Mouse (Mus musculus) forebrain, postnatal 0 days (tissue): Measurements from ENCODE around the gene Etv5. TPM values are rescaled to one million over a fixed set of nuclear protein-coding genes. Genes with fewer than 3 reads are reported as not detected.
"Not testable (repeated sequence)": the region's sequence is repeated elsewhere in the genome, so short reads cannot be mapped to it uniquely, and the experiment has no call there.

Experiments
- ATAC-seq: fragments of 200-750 bp; cut with Nextera tagmentation; 2 replicates; pipeline ENCODE4 v1.8.0; 2017; ENCODE audit warnings: mild to moderate bottlenecking, moderate library complexity
- DNase-seq: peaks from one replicate; pipeline ENCODE4 v3.0.0-alpha.2; 2015
- H3K27ac ChIP-seq: fragments of 300-500 bp; sonication (generic); 2 replicates; pipeline ENCODE4 v1.5.1; 2014; ENCODE audit warnings: low read depth, mild to moderate bottlenecking, antibody characterized with exemption, low read length, moderate library complexity, mixed read lengths
- H3K27me3 ChIP-seq: fragments of 300-500 bp; sonication (generic); 2 replicates; pipeline ENCODE4 v1.6.1; 2014; ENCODE audit warnings: mild to moderate bottlenecking, low read length, mixed read lengths; ENCODE audit not compliant: insufficient read depth
- H3K36me3 ChIP-seq: fragments of 300-500 bp; sonication (generic); 2 replicates; pipeline ENCODE4 v1.6.1; 2014; ENCODE audit warnings: mild to moderate bottlenecking, moderate library complexity; ENCODE audit not compliant: insufficient read depth
- H3K4me1 ChIP-seq: fragments of 300-500 bp; sonication (generic); 2 replicates; pipeline ENCODE4 v1.6.1; 2014; ENCODE audit warnings: antibody characterized with exemption; ENCODE audit not compliant: insufficient read depth
- H3K4me2 ChIP-seq: fragments of 300-500 bp; sonication (generic); 2 replicates; pipeline ENCODE4 v1.6.1; 2014; ENCODE audit warnings: low read depth, mild to moderate bottlenecking, moderate library complexity
- H3K4me3 ChIP-seq: fragments of 300-500 bp; sonication (generic); 2 replicates; pipeline ENCODE4 v1.5.1; 2014; ENCODE audit warnings: low read depth, low read length, mixed read lengths
- H3K9ac ChIP-seq: fragments of 300-500 bp; sonication (generic); 2 replicates; pipeline ENCODE4 v1.6.1; 2014; ENCODE audit warnings: mild to moderate bottlenecking
- H3K9me3 ChIP-seq: fragments of 300-500 bp; sonication (generic); 2 replicates; pipeline ENCODE4 v1.6.1; 2016; ENCODE audit warnings: low read length
- CTCF ChIP-seq: sonication (generic); IDR thresholded peaks from 2 replicates; pipeline ENCODE4 v1.5.1; 2016; ENCODE audit warnings: antibody characterized with exemption, control low read depth, low read depth
- WGBS: fragments of 180-500 bp; shearing (Covaris S2); extraction: QIAGEN DNeasy Blood & Tissue Kit; methylation state at CpG from one replicate; pipeline ENCODE4 v1.1.7; 2014; 5-methylcytosine and 5-hydroxymethylcytosine counted together
- polyA plus RNA-seq: library from polyadenylated mRNA; unstranded; fragments of >200 nt; fragmentation: Nextera tagmentation; extraction: Ambion mirVana; gene quantifications from 2 replicates; pipeline ENCODE4 v1.2.1, GENCODE M21; 2015
- total RNA-seq: library from RNA; depleted of rRNA; stranded (reverse); fragments of >200 nt; gene quantifications from 2 replicates; pipeline ENCODE4 v1.2.3, GENCODE M21; 2014

The Etv5 gene
- total and polyA plus RNA-seq, 2 experiments from 2014 or later = 28.6 to 37.4 TPM

DNA sequence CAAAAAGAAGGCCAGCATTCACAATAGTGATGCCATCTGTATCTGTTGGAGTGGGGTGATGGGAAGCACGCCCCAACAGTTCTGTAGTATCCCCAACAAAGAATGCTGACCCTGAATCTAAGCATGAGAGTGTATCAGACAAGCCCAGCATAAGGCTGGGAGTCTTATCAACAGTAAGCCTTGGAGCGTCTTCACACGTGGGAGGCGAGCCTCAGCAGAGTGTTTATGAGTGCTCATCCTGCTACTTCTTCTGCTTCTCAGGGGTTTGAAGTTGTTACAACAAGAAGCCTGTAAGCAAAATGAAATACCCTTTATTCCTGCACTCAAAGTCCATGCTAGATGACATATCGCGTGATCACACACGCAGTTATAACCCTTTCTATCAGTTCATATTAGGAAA, 72.4 kb downstream of the Etv5 start:
- Histone ChIP-seq H3K4me3 (no peak overlapping the region), H3K4me1 (no peaks in the 10 kb centered on the region), H3K27ac (no peak overlapping the region), H3K4me2 (no peak overlapping the region), H3K9me3 (no peaks in the 10 kb centered on the region), H3K27me3 (no peaks in the 10 kb centered on the region), H3K36me3 (no peaks in the 10 kb centered on the region), H3K9ac (no peak overlapping the region)
- DNase-seq (no peak), ATAC-seq (no peak)
- TF ChIP-seq CTCF = no peak
- 89% methylated on average over 7 of the region's 7 CpGs for WGBS

DNA sequence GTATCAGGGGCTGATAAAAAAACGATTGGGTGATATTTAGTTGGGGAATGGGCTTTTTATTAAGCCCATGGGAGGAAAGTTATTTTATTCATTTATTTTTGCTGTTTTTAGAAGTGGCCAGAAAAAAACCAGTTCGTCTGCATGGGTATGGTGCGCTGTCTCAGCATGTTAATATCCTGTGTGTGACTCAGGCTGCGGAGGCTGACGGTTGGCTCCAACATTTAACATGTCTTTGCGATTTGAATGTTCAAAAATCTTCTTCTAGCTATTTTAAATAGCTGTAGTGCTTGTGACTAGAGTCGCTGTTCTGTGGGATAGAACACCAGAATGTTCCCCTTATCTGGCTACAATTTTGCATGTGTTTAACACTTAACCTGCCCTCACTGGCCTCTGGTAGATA, 73.5 kb downstream of the Etv5 start:
- whole genome bisulfite sequencing = 70% methylated on average over 7 of the region's 7 CpGs

DNA sequence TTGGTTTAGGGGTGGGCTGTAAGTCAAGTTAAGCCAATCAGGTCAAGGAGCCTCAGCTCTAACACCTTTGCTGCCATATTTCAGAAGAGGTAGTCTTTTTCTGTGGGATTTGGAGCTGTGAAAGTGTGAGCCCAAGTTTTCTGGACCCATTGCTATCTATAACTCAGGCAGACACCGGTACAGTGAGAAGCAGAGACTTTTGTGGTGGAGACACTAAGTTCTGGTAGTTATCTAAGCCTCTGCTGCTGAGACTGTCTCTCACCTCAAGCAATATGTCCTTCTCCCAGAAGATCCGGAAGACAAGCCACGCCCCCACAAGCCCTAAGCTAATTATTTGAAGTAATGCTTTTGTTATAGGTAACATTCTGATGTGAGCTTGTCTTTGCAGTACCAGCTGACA, 73.9 kb downstream of the Etv5 start:
- TF ChIP-seq CTCF = no peak
- Histone ChIP-seq H3K9ac (no peak overlapping the region), H3K36me3 (no peaks in the 10 kb centered on the region), H3K27ac (no peak overlapping the region), H3K4me2 (no peak overlapping the region), H3K4me1 (no peaks in the 10 kb centered on the region), H3K9me3 (no peaks in the 10 kb centered on the region), H3K4me3 (no peak overlapping the region), H3K27me3 (no peaks in the 10 kb centered on the region)
- DNase-seq (no peak), ATAC-seq (no peak)
- WGBS = 66% methylated on average over 3 of the region's 3 CpGs

More for the DNA sequence above, 73.5 kb downstream of the Etv5 start:
- Histone ChIP-seq H3K4me3 (no peak overlapping the region), H3K27ac (no peak overlapping the region), H3K36me3 (no peaks in the 10 kb centered on the region), H3K4me2 (no peak overlapping the region), H3K9ac (no peak overlapping the region), H3K4me1 (no peaks in the 10 kb centered on the region), H3K9me3 (no peaks in the 10 kb centered on the region), H3K27me3 (no peaks in the 10 kb centered on the region)
- TF ChIP-seq CTCF = no peak
- no peak for DNase-seq
- no peak for ATAC-seq

DNA sequence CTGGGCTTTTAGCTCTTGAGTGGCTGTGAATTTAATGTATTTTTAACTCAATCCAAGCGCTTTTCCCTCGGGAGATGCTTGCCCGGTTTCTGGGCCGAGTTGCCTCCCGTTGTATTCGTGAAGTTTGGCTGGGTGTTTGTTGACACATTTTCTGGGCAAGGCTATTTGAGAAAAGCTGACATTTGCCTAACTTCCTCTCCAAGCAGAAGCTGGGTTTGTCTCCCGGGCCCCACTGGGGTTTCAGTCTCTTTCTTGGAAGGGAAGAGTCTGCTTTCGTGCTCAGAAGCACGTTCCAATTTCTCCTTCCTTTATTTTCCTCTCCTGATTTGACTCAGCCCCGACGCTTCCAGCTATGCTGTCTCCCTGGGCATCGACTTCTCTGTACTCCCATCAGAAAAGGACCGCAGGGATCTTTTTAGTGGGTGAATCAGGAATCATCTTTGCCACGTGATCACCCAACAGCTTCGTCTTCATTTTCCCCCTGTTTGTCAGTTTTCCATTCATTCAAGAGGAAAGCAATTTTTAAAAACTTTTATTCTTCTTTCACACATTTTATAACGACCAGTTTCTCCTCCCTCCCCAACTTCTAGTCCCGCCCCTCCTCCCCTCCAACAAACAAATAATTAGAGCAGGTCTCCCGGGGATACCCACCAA, 80.7 kb downstream of the Etv5 start:
- Histone ChIP-seq H3K36me3 (no peaks in the 10 kb centered on the region), H3K9ac (no peak overlapping the region), H3K9me3 (no peaks in the 10 kb centered on the region), H3K27ac (no peak overlapping the region), H3K27me3 (no peaks in the 10 kb centered on the region), H3K4me1 (0 out of 2 replicates have a peak, but pooled peaks cover 5% of the 10 kb centered on the region), H3K4me3 (no peak overlapping the region), H3K4me2 (peak overlapping the region; percentile 27)
- WGBS = 15% methylated on average over 18 of the region's 18 CpGs
- ATAC-seq = peak; percentile 73
- peak; percentile 60 for DNase-seq
- no peak for TF ChIP-seq CTCF

DNA sequence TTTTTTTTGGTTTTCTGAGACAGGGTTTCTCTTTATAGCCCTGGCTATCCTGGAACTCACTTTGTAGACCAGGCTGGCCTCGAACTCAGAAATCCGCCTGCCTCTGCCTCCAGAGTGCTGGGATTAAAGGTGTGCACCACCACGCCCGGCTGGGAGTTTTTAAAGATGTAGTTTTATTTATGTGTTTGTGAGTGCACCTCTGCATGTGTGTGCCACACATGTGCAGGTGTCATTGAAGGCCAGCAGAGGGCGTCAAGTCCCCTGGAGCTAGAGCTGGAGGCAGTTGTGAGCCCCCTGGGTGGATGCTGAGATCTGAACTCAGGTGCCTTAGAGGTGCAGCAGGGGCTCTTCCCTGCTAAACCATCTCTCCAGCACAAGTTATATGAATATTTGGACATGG, 85.3 kb downstream of the Etv5 start:
- H3K4me1 ChIP-seq, H3K9ac ChIP-seq, H3K36me3 ChIP-seq, H3K27ac ChIP-seq, H3K9me3 ChIP-seq, ATAC-seq, H3K27me3 ChIP-seq, H3K4me2 ChIP-seq, DNase-seq, H3K4me3 ChIP-seq: not testable (repeated sequence)
- 94% methylated on average over 5 of the region's 5 CpGs for WGBS

DNA sequence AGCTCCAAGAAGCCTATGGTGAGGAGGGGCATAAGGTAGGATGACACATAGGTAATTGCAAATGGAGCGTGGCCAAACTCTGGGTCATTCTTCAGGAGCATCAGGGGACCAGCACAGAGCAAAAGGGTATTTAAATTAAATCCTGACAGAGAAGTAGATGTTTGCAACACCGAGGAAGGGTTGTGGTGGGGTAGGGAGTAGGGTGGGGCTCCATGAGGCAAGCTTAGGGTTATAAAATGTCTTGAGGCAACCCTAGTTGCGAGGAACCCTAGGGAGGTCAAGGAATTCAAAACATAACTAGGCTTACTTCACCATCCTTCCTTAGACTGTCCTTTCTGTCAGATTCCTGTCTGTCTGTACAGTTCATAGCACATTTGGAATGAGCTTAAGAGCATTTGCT, 85.9 kb downstream of the Etv5 start:
- no peak for TF ChIP-seq CTCF
- DNase-seq (no peak), ATAC-seq (no peak)
- no peaks in the 10 kb centered on the region for H3K27me3 ChIP-seq
- H3K9me3 ChIP-seq = no peaks in the 10 kb centered on the region
- peaks cover 5% of the 10 kb centered on the region; the same call in 1 of the 2 replicates for H3K4me1 ChIP-seq
- H3K36me3 ChIP-seq = no peaks in the 10 kb centered on the region
- H3K9ac ChIP-seq = no peak overlapping the region
- H3K4me3 ChIP-seq = no peak overlapping the region
- no peak overlapping the region for H3K4me2 ChIP-seq
- no peak overlapping the region for H3K27ac ChIP-seq
- 87% methylated on average over 3 of the region's 3 CpGs for WGBS

DNA sequence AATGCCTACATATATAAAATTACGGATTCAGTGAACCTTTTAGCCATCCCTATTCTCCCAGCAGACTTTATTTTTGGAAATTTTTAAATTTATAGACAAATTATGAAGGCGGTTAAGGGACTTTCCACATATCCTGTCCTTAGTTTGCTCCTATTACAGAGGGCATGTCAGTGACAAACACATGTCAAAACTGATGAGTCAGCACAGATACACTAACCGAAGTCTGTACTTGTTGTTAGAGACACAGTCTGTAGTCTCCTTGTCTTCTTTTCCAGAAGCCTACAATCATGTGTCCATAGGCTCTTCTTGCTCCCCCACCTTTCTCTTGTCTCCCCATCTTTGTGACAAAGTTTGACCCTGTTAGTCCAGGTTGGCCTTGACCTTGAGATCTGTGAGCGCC, 88.3 kb downstream of the Etv5 start:
- ATAC-seq = no peak
- whole genome bisulfite sequencing = 96% methylated on average over 4 of the region's 4 CpGs
- TF ChIP-seq CTCF = no peak

More for the DNA sequence above, 88.3 kb downstream of the Etv5 start:
- H3K9ac ChIP-seq = no peak overlapping the region
- H3K4me2 ChIP-seq = no peak overlapping the region
- H3K36me3 ChIP-seq = no peaks in the 10 kb centered on the region
- H3K4me3 ChIP-seq = no peak overlapping the region
- no peak for DNase-seq
- H3K27me3 ChIP-seq = no peaks in the 10 kb centered on the region
- H3K27ac ChIP-seq = no peak overlapping the region
- no peaks in the 10 kb centered on the region for H3K9me3 ChIP-seq
- H3K4me1 ChIP-seq = no peaks in the 10 kb centered on the region; the same call in 1 of the 2 replicates
